Mouse (Mus musculus): ENCODE data around the gene Rnf20. TPM values are rescaled to one million over a fixed set of nuclear protein-coding genes. Genes with fewer than 3 reads are reported as not detected.

The Rnf20 gene
- polyA plus RNA-seq (2017; shearing (Covaris generic)), result 10 to 100 TPM; 47.4 to 52.2 TPM

DNA sequence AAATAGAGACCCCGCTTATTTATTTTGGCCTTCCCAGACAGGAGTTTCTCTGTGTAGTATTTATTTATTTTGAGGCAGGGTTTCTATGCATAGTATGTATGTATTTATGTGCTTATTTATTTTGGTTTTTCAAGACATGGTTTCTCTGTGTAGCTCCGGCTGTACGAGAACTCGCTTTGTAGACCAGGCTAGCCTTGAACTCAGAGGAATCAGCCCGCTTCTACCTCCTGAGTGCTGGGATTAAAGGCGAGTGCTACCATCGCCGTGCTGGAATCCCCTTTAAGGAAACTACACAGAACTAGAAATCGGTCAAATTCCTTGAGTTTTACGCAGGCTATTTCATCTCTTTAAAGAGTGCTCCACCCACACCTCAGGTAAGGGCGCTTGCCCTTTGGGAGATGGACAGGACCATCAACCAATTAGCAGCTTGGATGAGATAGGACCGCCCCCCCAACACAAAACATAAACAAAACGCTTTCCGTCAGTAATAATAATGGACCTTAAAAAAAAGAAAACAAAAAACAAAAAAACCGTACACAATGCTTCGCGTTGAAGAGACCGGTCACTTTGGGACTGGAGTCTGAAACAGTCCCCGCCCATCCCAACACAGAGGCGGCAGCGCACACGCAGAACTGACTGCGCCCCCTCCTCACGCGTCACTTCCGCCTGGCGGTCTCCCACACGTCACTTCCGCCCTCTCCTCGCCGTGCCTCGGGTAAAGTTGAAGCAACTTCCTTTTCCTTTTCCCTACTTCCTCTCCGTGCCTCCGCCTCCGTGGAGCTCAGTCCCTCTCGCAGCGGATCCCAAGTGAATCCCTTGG lies at the start of gene Rnf20:
TSS of gene Rnf20 (plus strand) at position 688 of the 820 bp plus-strand sequence.

DNA sequence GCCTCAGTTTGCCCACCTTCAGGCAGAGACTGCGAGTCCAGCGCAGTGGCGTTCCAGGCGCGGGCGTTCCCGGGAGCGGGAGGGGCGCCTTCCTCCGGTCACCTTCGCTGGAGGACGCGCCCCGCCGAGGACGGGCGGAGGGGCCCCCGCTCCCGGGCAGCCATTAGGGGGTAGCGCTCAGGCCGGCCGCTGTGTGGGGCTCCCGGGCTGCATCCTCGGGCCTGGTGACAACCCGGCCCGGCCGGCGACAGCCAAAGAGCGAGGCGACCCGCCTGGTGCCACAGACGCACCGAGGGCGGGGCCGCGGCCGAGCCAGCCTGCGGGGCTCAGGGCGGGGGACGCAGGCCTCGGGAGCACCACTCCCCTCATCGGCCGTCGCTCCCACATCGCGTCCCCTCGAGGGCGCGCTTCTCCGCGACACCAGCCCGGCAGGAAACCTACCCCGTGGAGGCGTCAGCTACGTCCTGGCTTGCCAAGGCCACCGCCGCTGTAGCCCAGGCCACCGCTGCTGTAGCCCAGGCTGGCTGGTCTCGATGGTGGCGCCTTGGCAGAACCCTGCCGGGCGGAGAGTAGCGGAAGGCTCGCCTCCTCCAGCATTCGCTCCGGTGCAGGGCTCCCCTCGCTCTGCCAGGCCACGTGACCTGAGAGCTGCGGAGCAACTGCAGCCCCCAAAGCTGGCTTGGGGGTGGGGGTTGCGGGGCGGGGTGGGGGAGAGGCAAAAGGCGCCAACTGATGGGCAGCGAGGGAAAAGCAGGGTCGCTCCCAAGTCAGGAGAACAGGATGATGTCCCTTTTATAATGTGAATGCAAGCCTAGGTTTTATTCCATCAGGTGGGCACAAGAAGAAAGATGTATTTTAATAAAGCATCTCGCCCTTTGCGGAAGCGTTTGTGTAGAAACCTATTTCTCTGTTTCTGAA lies 34.4 kb upstream of the Rnf20 start, which contains the start of gene Tmem246:
TSS of gene Tmem246 (minus strand) at position 694 of the 918 bp plus-strand sequence.

GRCm38 (mm10) chr4:49681812-49682211 lies 50.0 kb downstream of the Rnf20 start, which contains the start of gene Ppp3r2:
Gene Ppp3r2, minus strand, starts transcription at chr4:49682024.

Other genes starting within 250 kb of the Rnf20 start
- gene Acnat2, start 223.9 kb upstream of the Rnf20 start, polyA plus RNA-seq (2017; shearing (Covaris generic)), result under 1 TPM; 0.22 to 0.88 TPM
- gene Acnat1, start 158.1 kb upstream of the Rnf20 start, polyA plus RNA-seq (2017; shearing (Covaris generic)), result 1 to 10 TPM in 1 of 2 experiments, not detected in 1; 1.4 TPM
- not detected for gene Baat, start 125.4 kb upstream of the Rnf20 start, polyA plus RNA-seq (2017; shearing (Covaris generic))
- 10 to 100 TPM; 24.1 to 34.7 TPM for gene Mrpl50, start 110.9 kb upstream of the Rnf20 start, polyA plus RNA-seq (2017; shearing (Covaris generic))
- gene Zfp189, start 110.8 kb upstream of the Rnf20 start, polyA plus RNA-seq (2017; shearing (Covaris generic)), result 1 to 10 TPM; 3.9 to 6.3 TPM
- gene Aldob, start 82.5 kb upstream of the Rnf20 start, polyA plus RNA-seq (2017; shearing (Covaris generic)), result not detected
- under 1 TPM in 1 of 2 experiments, not detected in 1; 0.28 TPM for gene Tmem246, start 34.1 kb upstream of the Rnf20 start, polyA plus RNA-seq (2017; shearing (Covaris generic))
- under 1 TPM; 0.31 to 0.76 TPM for gene Ppp3r2, start 50.0 kb downstream of the Rnf20 start, polyA plus RNA-seq (2017; shearing (Covaris generic))
- 1 to 10 TPM in 1 of 2 experiments, under 1 TPM in 1; 0.19 to 1.8 TPM for gene Grin3a, start 213.7 kb downstream of the Rnf20 start, polyA plus RNA-seq (2017; shearing (Covaris generic))